Mouse (Mus musculus) neural tube, embryonic 14.5 days (tissue): Measurements from ENCODE around the gene Ctdsp1. TPM values are rescaled to one million over a fixed set of nuclear protein-coding genes. Genes with fewer than 3 reads are reported as not detected.

ENCODE experiments used
- ATAC-seq: fragments of 200-750 bp; cut with Nextera tagmentation; 2 replicates; pipeline ENCODE4 v1.8.0; 2017; ENCODE audit warnings: low read depth, mild to moderate bottlenecking, moderate TSS enrichment, moderate library complexity
- H3K27ac ChIP-seq: fragments of 300-500 bp; sonication (generic); 2 replicates; pipeline ENCODE4 v1.5.1; 2014; ENCODE audit warnings: low read depth, mild to moderate bottlenecking, control low read depth, low read length, moderate library complexity, mixed read lengths
- H3K27me3 ChIP-seq: fragments of 300-500 bp; sonication (generic); 2 replicates; pipeline ENCODE4 v1.6.1; 2014; ENCODE audit warnings: low read length; ENCODE audit not compliant: control insufficient read depth, insufficient read depth
- H3K36me3 ChIP-seq: fragments of 300-500 bp; sonication (generic); 2 replicates; pipeline ENCODE4 v1.6.1; 2014; ENCODE audit warnings: low read length, mixed read lengths; ENCODE audit not compliant: control insufficient read depth, insufficient read depth
- H3K4me1 ChIP-seq: fragments of 300-500 bp; sonication (generic); 2 replicates; pipeline ENCODE4 v1.6.1; 2014; ENCODE audit warnings: low read length; ENCODE audit not compliant: control insufficient read depth, insufficient read depth
- H3K4me2 ChIP-seq: fragments of 300-500 bp; sonication (generic); 2 replicates; pipeline ENCODE4 v1.6.1; 2014; ENCODE audit warnings: mild to moderate bottlenecking, low read depth, low read length, control low read depth
- H3K4me3 ChIP-seq: fragments of 300-500 bp; sonication (generic); 2 replicates; pipeline ENCODE4 v1.5.1; 2014; ENCODE audit warnings: low read depth, low read length, control low read depth, mixed read lengths
- H3K9ac ChIP-seq: fragments of 300-500 bp; sonication (generic); replicated peaks from 2 replicates; pipeline ENCODE4 v1.6.1; 2014; ENCODE audit warnings: low read depth, mild to moderate bottlenecking, control low read depth, low read length, mixed read lengths
- H3K9me3 ChIP-seq: fragments of 300-500 bp; sonication (generic); 2 replicates; pipeline ENCODE4 v1.6.1; 2016; ENCODE audit warnings: low read length; ENCODE audit not compliant: control insufficient read depth
- WGBS: fragments of 180-500 bp; shearing (Covaris S2); extraction: QIAGEN DNeasy Blood & Tissue Kit; methylation state at CpG from one replicate; pipeline ENCODE4 v1.1.7; 2014; 5-methylcytosine and 5-hydroxymethylcytosine counted together
- polyA plus RNA-seq: library from polyadenylated mRNA; unstranded; fragments of >200 nt; fragmentation: Nextera tagmentation; extraction: Ambion mirVana; gene quantifications from 2 replicates; pipeline ENCODE4 v1.2.1, GENCODE M21; 2014

Ctdsp1 gene
- polyA plus RNA-seq, 1 experiment from 2014 or later, result 12.5 TPM

GRCm38 (mm10) chr1:74385064-74385463 is 6.2 kb upstream of the Ctdsp1 start:
- Histone ChIP-seq H3K27me3 (no peaks in the 10 kb centered on the region), H3K4me2 (no peak overlapping the region), H3K9ac (no peak overlapping the region), H3K27ac (no peak overlapping the region), H3K4me3 (no peak overlapping the region), H3K36me3 (no peaks in the 10 kb centered on the region), H3K9me3 (no peaks in the 10 kb centered on the region), H3K4me1 (no peaks in the 10 kb centered on the region)
- 89% methylated on average over 9 of the region's 10 CpGs for WGBS
- no peak for ATAC-seq

- H3K4me3 ChIP-seq, result no peak overlapping the region
- no peak overlapping the region for H3K4me2 ChIP-seq
- no peaks in the 10 kb centered on the region for H3K9me3 ChIP-seq
- no peak overlapping the region for H3K27ac ChIP-seq
- H3K9ac ChIP-seq, result no peak overlapping the region
- H3K27me3 ChIP-seq, result no peaks in the 10 kb centered on the region
- 0 out of 2 replicates have a peak, but pooled peaks cover 3% of the 10 kb centered on the region for H3K4me1 ChIP-seq
- no peaks in the 10 kb centered on the region for H3K36me3 ChIP-seq
- ATAC-seq, result no peak
- WGBS, result 90% methylated on average over 8 of the region's 8 CpGs
These were observed 5.8 kb upstream of the Ctdsp1 start for GRCm38 (mm10) chr1:74385531-74385930.

- WGBS, result 59% methylated on average over 7 of the region's 10 CpGs
- Histone ChIP-seq H3K4me3 (peak overlapping the region; percentile 56), H3K27me3 (no peaks in the 10 kb centered on the region), H3K9me3 (no peaks in the 10 kb centered on the region), H3K27ac (peak overlapping the region; percentile 86), H3K9ac (peak overlapping the region; percentile 50), H3K36me3 (no peaks in the 10 kb centered on the region), H3K4me2 (peak overlapping the region; percentile 59), H3K4me1 (0 out of 2 replicates have a peak, but pooled peaks cover 3% of the 10 kb centered on the region)
- no peak for ATAC-seq
These were observed 5.0 kb upstream of the Ctdsp1 start for GRCm38 (mm10) chr1:74386363-74386713.

- H3K9ac ChIP-seq, result peak overlapping the region; percentile 50
- H3K9me3 ChIP-seq, result no peaks in the 10 kb centered on the region
- H3K27me3 ChIP-seq, result no peaks in the 10 kb centered on the region
- H3K4me1 ChIP-seq, result 0 out of 2 replicates have a peak, but pooled peaks cover 3% of the 10 kb centered on the region
- H3K4me3 ChIP-seq, result peak overlapping the region; percentile 56
- WGBS, result 0% methylated on average over 26 of the region's 26 CpGs
- no peaks in the 10 kb centered on the region for H3K36me3 ChIP-seq
- H3K27ac ChIP-seq, result peak overlapping the region; percentile 86
- peak overlapping the region; percentile 59 for H3K4me2 ChIP-seq
- ATAC-seq, result peak; percentile 93
These were observed 4.5 kb upstream of the Ctdsp1 start for GRCm38 (mm10) chr1:74386714-74387385.

- ATAC-seq, result no peak
- Histone ChIP-seq H3K4me1 (0 out of 2 replicates have a peak, but pooled peaks cover 6% of the 10 kb centered on the region), H3K27ac (peak overlapping the region; percentile 28; the same call in 1 of the 2 replicates), H3K9ac (no peak overlapping the region), H3K4me2 (peak overlapping the region; percentile 59; the same call in 1 of the 2 replicates), H3K4me3 (peak overlapping the region; percentile 56), H3K36me3 (no peaks in the 10 kb centered on the region), H3K27me3 (no peaks in the 10 kb centered on the region), H3K9me3 (no peaks in the 10 kb centered on the region)
- 50% methylated on average over 15 of the region's 15 CpGs for WGBS
These were observed 3.8 kb upstream of the Ctdsp1 start for GRCm38 (mm10) chr1:74387386-74387988.

GRCm38 (mm10) chr1:74388398-74388920 is 2.9 kb upstream of the Ctdsp1 start:
- H3K4me1 ChIP-seq, result 0 out of 2 replicates have a peak, but pooled peaks cover 13% of the 10 kb centered on the region
- no peaks in the 10 kb centered on the region for H3K9me3 ChIP-seq
- WGBS, result 82% methylated on average over 7 of the region's 7 CpGs
- no peak overlapping the region for H3K4me3 ChIP-seq
- no peaks in the 10 kb centered on the region for H3K36me3 ChIP-seq
- H3K9ac ChIP-seq, result no peak overlapping the region
- no peaks in the 10 kb centered on the region for H3K27me3 ChIP-seq
- no peak for ATAC-seq
- H3K4me2 ChIP-seq, result no peak overlapping the region
- H3K27ac ChIP-seq, result no peak overlapping the region

- no peak for ATAC-seq
- WGBS, result 3% methylated on average over 29 of the region's 29 CpGs
- Histone ChIP-seq H3K4me2 (peak overlapping the region; percentile 89; the same call in 1 of the 2 replicates), H3K27me3 (no peaks in the 10 kb centered on the region), H3K4me1 (0 out of 2 replicates have a peak, but pooled peaks cover 13% of the 10 kb centered on the region), H3K27ac (no peak overlapping the region), H3K9me3 (no peaks in the 10 kb centered on the region), H3K9ac (0 out of 2 replicates have a peak overlapping the region, but pooled peaks have one; percentile 7), H3K4me3 (no peak overlapping the region), H3K36me3 (peaks cover 5% of the 10 kb centered on the region)
These were observed 1.4 kb upstream of the Ctdsp1 start for GRCm38 (mm10) chr1:74389831-74390286.

- H3K4me1 ChIP-seq, result 0 out of 2 replicates have a peak, but pooled peaks cover 13% of the 10 kb centered on the region
- no peaks in the 10 kb centered on the region for H3K27me3 ChIP-seq
- 7% methylated on average over 21 of the region's 21 CpGs for WGBS
- H3K4me2 ChIP-seq, result peak overlapping the region; percentile 89; the same call in 1 of the 2 replicates
- ATAC-seq, result no peak
- H3K27ac ChIP-seq, result no peak overlapping the region
- H3K9ac ChIP-seq, result no peak overlapping the region
- no peaks in the 10 kb centered on the region for H3K9me3 ChIP-seq
- H3K4me3 ChIP-seq, result peak overlapping the region; percentile 97; the same call in 1 of the 2 replicates
- H3K36me3 ChIP-seq, result peaks cover 9% of the 10 kb centered on the region
These were observed 912 bp upstream of the Ctdsp1 start for GRCm38 (mm10) chr1:74390287-74390906.
